Mouse (Mus musculus): ENCODE measurements at regions not wholly inside any gene's neighbourhood (a gene's known extent, or its start where the extent isn't known, plus 50 kb on each side); places are given as distances from the start of the nearest gene placed in this dataset.

DNA sequence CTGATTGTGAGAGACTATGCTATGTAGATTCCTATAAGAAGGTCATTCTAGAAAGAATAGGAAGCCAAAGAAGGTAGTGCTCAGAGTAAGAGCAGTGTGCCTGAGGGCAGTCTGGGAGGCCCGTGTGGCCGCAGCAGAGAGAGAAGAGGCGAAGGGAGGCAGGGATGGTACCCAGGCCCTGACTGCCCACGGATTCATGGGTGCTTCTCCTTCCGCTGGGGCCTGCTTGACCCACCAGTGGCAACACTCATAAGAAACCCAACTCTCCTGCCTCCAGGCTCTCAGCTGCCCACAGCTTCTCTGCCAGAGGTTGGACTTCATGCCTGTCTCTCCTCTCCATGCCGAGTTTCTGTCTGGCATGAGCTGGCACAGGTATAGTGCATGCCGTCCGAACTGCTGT, 60.6 kb upstream of the Twist2 start:
- no peak for DNase-seq (ENCODE audit: low spot score)

DNA sequence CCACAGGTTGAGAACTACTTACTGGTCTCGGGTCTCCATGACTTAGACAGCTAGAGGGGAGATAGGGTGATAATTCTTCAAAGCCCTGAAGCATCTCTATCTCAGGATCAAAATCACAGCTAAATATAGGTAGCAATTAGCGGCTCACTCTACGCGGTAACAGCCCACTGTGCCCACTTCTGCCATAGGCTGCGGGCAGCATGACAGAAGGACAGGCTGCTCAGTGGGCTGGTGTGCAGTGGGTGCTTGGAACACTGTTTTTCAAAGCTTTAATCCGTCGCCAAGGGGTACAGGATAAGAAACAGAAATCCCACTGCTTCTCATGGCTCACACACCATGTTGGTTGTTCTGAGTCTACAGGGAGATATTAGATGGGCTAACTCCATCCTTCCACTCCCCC, 59.2 kb upstream of the Twist2 start:
- no peak for DNase-seq (ENCODE audit: low spot score)

DNA sequence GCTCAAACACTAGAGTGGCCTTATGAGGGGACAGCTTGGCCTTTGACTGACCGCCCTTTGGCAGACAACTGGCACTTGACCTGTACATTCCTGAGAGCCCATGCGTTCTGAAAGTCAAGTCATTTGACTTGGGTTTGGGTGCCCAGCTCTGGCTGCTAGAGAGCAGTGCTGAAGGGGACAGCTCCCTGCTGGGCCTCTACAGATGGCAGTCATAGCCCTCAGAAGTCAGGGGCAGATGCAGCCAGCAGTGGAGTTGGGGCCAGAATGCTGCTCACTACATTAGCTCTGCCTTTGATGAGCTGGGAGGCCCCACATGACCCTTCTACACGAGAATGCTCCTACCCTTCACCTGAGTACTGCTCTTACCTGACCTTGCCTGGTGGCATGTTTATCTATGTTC, 58.3 kb upstream of the Twist2 start:
- peak; percentile 59 for DNase-seq (ENCODE audit: low spot score)

- DNase-seq (ENCODE audit: low spot score): no peak
Measured at GRCm38 (mm10) chr1:91744076-91744475, 57.2 kb upstream of the Twist2 start.

- DNase-seq (ENCODE audit: low spot score): no peak
Measured at GRCm38 (mm10) chr1:91744701-91745100, 56.6 kb upstream of the Twist2 start.

GRCm38 (mm10) chr1:91747583-91747982, 53.7 kb upstream of the Twist2 start:
- peak; percentile 74 for DNase-seq (ENCODE audit: low spot score)

Measured in embryo, embryonic 10 days (tissue).